Mouse (Mus musculus) activated CD4-positive, CD25-positive, alpha-beta regulatory T cell, adult 4 months (primary cell): ENCODE results near the gene Thrap3. TPM values are rescaled to one million over a fixed set of nuclear protein-coding genes. Genes with fewer than 3 reads are reported as not detected.
"Not testable (repeated sequence)": the region's sequence is repeated elsewhere in the genome, so short reads cannot be mapped to it uniquely, and the experiment has no call there.

Experiments
- ATAC-seq: one replicate; pipeline ENCODE4 v1.8.0; 2017
- polyA plus RNA-seq, 2 experiments: library from polyadenylated mRNA; unstranded; fragments of 100-300 nt; shearing (Covaris generic); gene quantifications; one replicate each; pipeline ENCODE4 v1.2.1; 2017

Thrap3 gene
- polyA plus RNA-seq, 2 experiments from 2014 or later: 205 to 236 TPM

- no peak for ATAC-seq
These were observed 15.2 kb upstream of the Thrap3 start for GRCm38 (mm10) chr4:126217771-126218170.

- no peak for ATAC-seq
These were observed 4.5 kb upstream of the Thrap3 start for GRCm38 (mm10) chr4:126207081-126207480.

- no peak for ATAC-seq
These were observed 2.8 kb upstream of the Thrap3 start for GRCm38 (mm10) chr4:126205386-126205785.

- ATAC-seq: peak; percentile 12
These were observed 2.2 kb upstream of the Thrap3 start for GRCm38 (mm10) chr4:126204661-126205230.

- ATAC-seq: no peak
These were observed 1.5 kb upstream of the Thrap3 start for GRCm38 (mm10) chr4:126204016-126204415.

- no peak for ATAC-seq
These were observed 856 bp upstream of the Thrap3 start for GRCm38 (mm10) chr4:126203336-126203895.

GRCm38 (mm10) chr4:126201514-126202302, 852 bp downstream of the Thrap3 start:
- peak; percentile 2 for ATAC-seq

- ATAC-seq: no peak
These were observed 1.9 kb downstream of the Thrap3 start for GRCm38 (mm10) chr4:126200656-126201055.

- no peak for ATAC-seq
These were observed 2.5 kb downstream of the Thrap3 start for GRCm38 (mm10) chr4:126200036-126200435.

- ATAC-seq: no peak
These were observed 3.0 kb downstream of the Thrap3 start for GRCm38 (mm10) chr4:126199556-126199955.

- ATAC-seq: no peak
These were observed 5.1 kb downstream of the Thrap3 start for GRCm38 (mm10) chr4:126197485-126197884.

- no peak for ATAC-seq
These were observed 7.6 kb downstream of the Thrap3 start for GRCm38 (mm10) chr4:126194916-126195315.

- ATAC-seq: peak; percentile 71
These were observed 8.3 kb downstream of the Thrap3 start for GRCm38 (mm10) chr4:126194216-126194615.

GRCm38 (mm10) chr4:126190636-126191035, 11.9 kb downstream of the Thrap3 start:
- no peak for ATAC-seq

GRCm38 (mm10) chr4:126187096-126187495, 15.5 kb downstream of the Thrap3 start:
- no peak for ATAC-seq

- no peak for ATAC-seq
These were observed 19.5 kb downstream of the Thrap3 start for GRCm38 (mm10) chr4:126183034-126183433.

- ATAC-seq: peak; percentile 76
These were observed 21.2 kb downstream of the Thrap3 start for GRCm38 (mm10) chr4:126181170-126181957.

- not testable (repeated sequence) for ATAC-seq
These were observed 26.6 kb downstream of the Thrap3 start for GRCm38 (mm10) chr4:126175980-126176379.

- ATAC-seq: no peak
These were observed 28.8 kb downstream of the Thrap3 start for GRCm38 (mm10) chr4:126173800-126174199.

GRCm38 (mm10) chr4:126170737-126171136, 31.8 kb downstream of the Thrap3 start:
- ATAC-seq: not testable (repeated sequence)

- ATAC-seq: no peak
These were observed 33.7 kb downstream of the Thrap3 start for GRCm38 (mm10) chr4:126168851-126169250.

GRCm38 (mm10) chr4:126166084-126166483, 36.5 kb downstream of the Thrap3 start:
- no peak for ATAC-seq

- ATAC-seq: not testable (repeated sequence)
These were observed 37.5 kb downstream of the Thrap3 start for GRCm38 (mm10) chr4:126165092-126165491.
